Mouse (Mus musculus) stomach, postnatal 0 days (tissue): Measurements from ENCODE around the gene Sec23ip.

Experiments
- CTCF ChIP-seq: IDR thresholded peaks from 2 replicates; pipeline ENCODE4 v1.5.1; 2016; ENCODE audit warnings: antibody characterized with exemption, low read depth, mild to moderate bottlenecking, moderate library complexity
- EP300 ChIP-seq: optimal IDR thresholded peaks from 2 replicates; pipeline ENCODE3; 2016; ENCODE audit warnings: antibody characterized with exemption

DNA sequence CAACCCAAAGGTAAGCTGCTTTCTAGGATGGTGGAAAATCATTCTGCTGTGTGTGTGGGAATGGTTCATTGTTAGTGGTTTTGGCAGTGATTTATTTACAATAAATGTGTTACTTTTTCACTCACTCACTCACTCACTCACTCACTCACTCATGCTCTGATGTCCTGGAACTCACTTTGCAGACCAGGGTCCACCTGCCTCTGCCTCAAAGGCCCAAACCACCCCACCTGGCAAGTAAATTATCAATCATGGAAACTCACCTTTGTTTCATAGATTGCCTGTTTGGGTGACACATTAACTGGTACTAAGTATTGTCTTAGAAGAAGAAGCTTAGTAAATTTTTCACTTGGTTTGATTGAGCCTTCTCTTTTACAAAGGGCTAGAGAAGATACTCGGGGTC, 10.7 kb downstream of the Sec23ip start:
- TF ChIP-seq CTCF (no peak), EP300 (no peak)
